Mouse (Mus musculus) activated CD4-positive, CD25-positive, alpha-beta regulatory T cell, adult 9 weeks (primary cell): ENCODE measurements around the gene Hspb7. TPM values are rescaled to one million over a fixed set of nuclear protein-coding genes. Genes with fewer than 3 reads are reported as not detected.

Experiments used
- polyA plus RNA-seq: library from polyadenylated mRNA; unstranded; fragments of 100-300 nt; shearing (Covaris generic); gene quantifications from one replicate; pipeline ENCODE4 v1.2.1, GENCODE M21; 2017

Hspb7 gene
- polyA plus RNA-seq: not detected

GRCm38 (mm10) chr4:141420192-141420829, at the start of gene Hspb7:
Gene Hspb7, plus strand, starts transcription at chr4:141420779.

GRCm38 (mm10) chr4:141398545-141398944, 22.0 kb upstream of the Hspb7 start, which contains the start of gene Clcnka:
Gene Clcnka, minus strand, starts transcription at chr4:141398724.

GRCm38 (mm10) chr4:141415924-141416323, 4.7 kb upstream of the Hspb7 start, which contains the start of gene Clcnkb:
Gene Clcnkb, minus strand, starts transcription at chr4:141416014.

GRCm38 (mm10) chr4:141435974-141436373, 15.4 kb downstream of the Hspb7 start, which contains the start of gene Srarp:
Gene Srarp, minus strand, starts transcription at chr4:141436105.

GRCm38 (mm10) chr4:141444451-141445327, 24.1 kb downstream of the Hspb7 start, which contains the start of gene Zbtb17:
Gene Zbtb17, plus strand, starts transcription at chr4:141444654.

Other genes with a start within 250 kb of the Hspb7 start
- gene Rsg1, start 206.8 kb upstream of the Hspb7 start, polyA plus RNA-seq: 5.0 TPM
- not detected for gene Arhgef19, start 181.3 kb upstream of the Hspb7 start, polyA plus RNA-seq
- not detected for gene Epha2, start 119.5 kb upstream of the Hspb7 start, polyA plus RNA-seq
- not detected for gene Fam131c, start 52.6 kb upstream of the Hspb7 start, polyA plus RNA-seq
- not detected for gene Clcnka, start 22.1 kb upstream of the Hspb7 start, polyA plus RNA-seq
- gene Clcnkb, start 4.8 kb upstream of the Hspb7 start, polyA plus RNA-seq: not detected
- not detected for gene Srarp, start 15.3 kb downstream of the Hspb7 start, polyA plus RNA-seq
- 43.2 TPM for gene Zbtb17, start 23.9 kb downstream of the Hspb7 start, polyA plus RNA-seq
- gene Spen, start 117.8 kb downstream of the Hspb7 start, polyA plus RNA-seq: 6.4 TPM
- gene Fblim1, start 185.3 kb downstream of the Hspb7 start, polyA plus RNA-seq: 0.21 TPM
- gene Tmem82, start 197.9 kb downstream of the Hspb7 start, polyA plus RNA-seq: 0.22 TPM
- gene Slc25a34, start 203.0 kb downstream of the Hspb7 start, polyA plus RNA-seq: not detected
- gene Plekhm2, start 244.1 kb downstream of the Hspb7 start, polyA plus RNA-seq: 4.9 TPM